Mouse (Mus musculus) kidney, adult 2 months (tissue): Measurements from ENCODE around the gene F2.

Source experiments
- CTCF ChIP-seq: fragments of 200-500 bp; conservative IDR thresholded peaks from 2 replicates; pipeline ENCODE4 v1.5.1; 2011; ENCODE audit warnings: low read depth, mild to moderate bottlenecking, control low read depth, low read length, moderate library complexity, mixed read lengths; ENCODE audit not compliant: insufficient read depth, insufficient read length
- POLR2A ChIP-seq: fragments of 200-500 bp; IDR thresholded peaks from one replicate; pipeline ENCODE4 v1.6.1; 2011; ENCODE audit warnings: low read depth, low read length, control low read depth

DNA sequence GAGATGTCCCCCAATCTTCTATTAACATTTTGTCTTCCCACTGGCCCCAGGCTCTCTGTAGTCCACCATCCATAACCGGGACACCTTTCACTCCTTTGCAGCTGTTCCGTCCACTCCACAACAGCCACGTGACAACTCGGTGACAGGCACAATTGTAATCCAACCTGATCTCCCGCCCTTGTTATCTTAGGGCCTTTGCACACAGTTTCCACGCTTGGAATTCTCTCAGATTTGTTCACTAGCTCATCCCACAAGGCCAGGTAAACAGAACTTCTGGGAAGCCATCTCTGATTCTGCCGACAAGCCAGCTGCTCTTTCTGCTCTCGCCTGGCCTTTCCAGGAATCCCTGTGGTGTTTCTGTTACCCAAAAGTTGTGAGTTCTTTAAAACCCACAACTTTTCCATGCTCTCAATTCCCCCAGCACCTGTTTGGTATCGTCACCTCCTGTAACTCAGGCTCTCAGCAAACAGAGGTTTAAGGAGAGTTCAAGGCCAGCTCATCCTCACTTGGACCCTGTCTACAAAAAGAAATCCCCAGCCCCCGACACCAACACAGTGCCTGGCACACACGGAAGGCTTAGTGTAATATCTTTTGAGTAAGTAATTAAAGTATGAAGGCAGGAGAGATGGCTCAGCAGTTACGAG, 2.8 kb downstream of the F2 start:
- TF ChIP-seq CTCF = no peak
- TF ChIP-seq POLR2A = no peak
